Comparison of ENCODE assay signal across 8 mouse cellular contexts in the genomic region with DNA sequence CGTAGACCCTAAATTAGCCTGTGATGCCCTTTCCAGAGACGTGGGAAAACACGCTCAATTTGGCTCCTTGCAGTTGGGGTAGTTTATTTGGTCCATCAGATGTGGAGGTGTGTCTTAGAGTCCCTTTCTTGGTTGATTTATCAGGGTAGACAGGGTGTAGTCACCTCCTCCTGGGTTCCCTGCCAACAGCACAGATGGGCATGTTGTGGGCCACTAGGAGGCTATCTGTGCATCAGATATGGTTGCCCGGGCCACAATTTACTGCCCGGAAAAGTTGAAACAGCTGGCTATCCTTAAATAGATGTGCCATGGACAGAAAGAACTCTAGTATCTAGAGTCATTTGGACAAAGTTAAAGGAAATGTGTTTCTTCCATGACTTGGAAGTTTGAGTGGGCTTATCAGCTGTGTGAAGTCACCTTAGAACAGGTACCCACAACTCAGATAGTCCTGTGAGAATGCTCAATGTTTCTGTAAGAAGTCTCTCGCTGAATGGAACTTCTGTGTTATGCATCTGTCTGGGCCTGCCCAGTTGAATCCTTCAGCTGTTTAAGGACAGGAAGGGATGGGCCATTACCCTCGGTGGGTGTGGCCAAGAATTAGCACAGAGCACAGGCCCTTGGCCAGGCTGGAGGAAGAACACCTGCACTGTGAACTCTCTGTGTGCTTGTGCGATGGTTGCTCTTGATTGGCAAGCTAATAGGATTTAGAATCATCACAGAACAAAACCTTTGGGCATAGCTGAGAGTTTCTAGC. TPM values are rescaled to one million over a fixed set of nuclear protein-coding genes. Genes with fewer than 3 reads are reported as not detected.
A peak's percentile ranks its signal among the peaks of the same experiment; 100 is the strongest.
DNase-seq lines count a peak whose midpoint lies in the region; ATAC-seq and TF ChIP-seq lines count a peak whose summit lies in the region.

No protein-coding gene starts in this region.

- DNase-seq in adrenal gland, postnatal 36 days = peak; percentile 9 to 37
- no peak for DNase-seq in adrenal gland, adult 18-20 months (ENCODE audit: low spot score in 2 of 2)
- peak; percentile 59 to 70 for DNase-seq in lung, postnatal 4 days
- DNase-seq in thymus, postnatal 4 days = no peak
- DNase-seq in layer of hippocampus, postnatal 10 days (ENCODE audit: low spot score in 2 of 2) = no peak

- 0 out of 2 replicates have a peak overlapping the region, but pooled peaks have one; percentile 22 for H3K27ac ChIP-seq in embryonic facial prominence, embryonic 15.5 days (replicated peaks)
- no peak overlapping the region for H3K27ac ChIP-seq in intestine, embryonic 16.5 days (ENCODE audit: low read length)

- H3K4me1 ChIP-seq in E14TG2a.4 (replicated peaks; ENCODE audit: low read depth, low read length) = peaks cover 61% of the 10 kb centered on the region
- peaks cover 28% of the 10 kb centered on the region for H3K4me1 ChIP-seq in embryonic facial prominence, embryonic 15.5 days
- H3K4me1 ChIP-seq in intestine, embryonic 16.5 days (ENCODE audit: control insufficient read depth, insufficient read depth, low read length) = peaks cover 23% of the 10 kb centered on the region

- H3K4me3 ChIP-seq in E14TG2a.4 (replicated peaks; ENCODE audit: low read length) = peak overlapping the region; percentile 91
- peak overlapping the region; percentile 83; the same call in 1 of the 2 replicates for H3K4me3 ChIP-seq in embryonic facial prominence, embryonic 15.5 days (replicated peaks)
- peak overlapping the region; percentile 69; the same call in 1 of the 2 replicates for H3K4me3 ChIP-seq in intestine, embryonic 16.5 days (ENCODE audit: low read length)

- no peak overlapping the region for H3K9ac ChIP-seq in embryonic facial prominence, embryonic 15.5 days
- no peak overlapping the region for H3K9ac ChIP-seq in intestine, embryonic 16.5 days (ENCODE audit: low read depth, low read length)

- H3K36me3 ChIP-seq in E14TG2a.4 (ENCODE audit: insufficient read depth, low read length) = no peaks in the 10 kb centered on the region
- no peaks in the 10 kb centered on the region for H3K36me3 ChIP-seq in embryonic facial prominence, embryonic 15.5 days
- no peaks in the 10 kb centered on the region for H3K36me3 ChIP-seq in intestine, embryonic 16.5 days (ENCODE audit: control insufficient read depth, insufficient read depth, low read length)

- TF ChIP-seq CTCF in E14TG2a.4 (conservative IDR thresholded peaks at IDR 0.05; ENCODE audit: low read length) = peak; percentile 1; the same call in 1 of the 2 replicates

- peaks cover 6% of the 10 kb centered on the region; the same call in 1 of the 2 replicates for H3K27me3 ChIP-seq in E14TG2a.4 (ENCODE audit: insufficient read depth, low read length)
- no peaks in the 10 kb centered on the region for H3K27me3 ChIP-seq in embryonic facial prominence, embryonic 15.5 days
- H3K27me3 ChIP-seq in intestine, embryonic 16.5 days (replicated peaks; ENCODE audit: control insufficient read depth, insufficient read depth, low read length) = no peaks in the 10 kb centered on the region

- WGBS in embryonic facial prominence, embryonic 15.5 days = 59% methylated on average over 8 of the region's 8 CpGs
- WGBS in intestine, embryonic 16.5 days = 73% methylated on average over 8 of the region's 8 CpGs

- H3K9me3 ChIP-seq in E14TG2a.4 (ENCODE audit: low read length) = no peaks in the 10 kb centered on the region
- H3K9me3 ChIP-seq in embryonic facial prominence, embryonic 15.5 days (replicated peaks) = no peaks in the 10 kb centered on the region
- H3K9me3 ChIP-seq in intestine, embryonic 16.5 days (ENCODE audit: control insufficient read depth, low read length) = no peaks in the 10 kb centered on the region

- ATAC-seq in embryonic facial prominence, embryonic 15.5 days (ENCODE audit: insufficient number of reproducible peaks, low FRiP score, low TSS enrichment, low read depth) = no peak
- ATAC-seq in intestine, embryonic 16.5 days = peak; percentile 49; the same call in 1 of the 2 replicates

- H3K4me2 ChIP-seq in embryonic facial prominence, embryonic 15.5 days (replicated peaks) = peak overlapping the region; percentile 92
- H3K4me2 ChIP-seq in intestine, embryonic 16.5 days (ENCODE audit: low read depth, low read length) = peak overlapping the region; percentile 26; the same call in 1 of the 2 replicates

RNA-seq across cellular contexts. Expression of gene Myo1e, which starts 2.3 kb away (rescaled TPM):
- 10 to 100 TPM; 20.6 to 26.8 TPM for total RNA-seq in adrenal gland, postnatal 36 days (2021)
- total RNA-seq in adrenal gland, adult 18-20 months (2021) = 10 to 100 TPM; 23.3 to 27.6 TPM
- polyA plus RNA-seq in embryonic facial prominence, embryonic 15.5 days (2015; fragmentation: Nextera tagmentation; extraction: Ambion mirVana) = 25.7 and 26.4 TPM in 2 replicates
- polyA plus RNA-seq in intestine, embryonic 16.5 days (2015; fragmentation: Nextera tagmentation; extraction: Ambion mirVana) = 18.2 and 19.5 TPM in 2 replicates
- total RNA-seq in layer of hippocampus, postnatal 10 days (2021) = 1 to 10 TPM; 7.6 to 8.8 TPM

Comparison
In these comparisons a context has a peak if more than half of its experiments do, and no peak if none do; other contexts are left out.
1. DNase-seq: peak in adrenal gland, postnatal 36 days (2 of 2) and lung, postnatal 4 days (2 of 2); none in adrenal gland, adult 18-20 months (0 of 2), thymus, postnatal 4 days (single experiment) and layer of hippocampus, postnatal 10 days (0 of 2).
2. Peak in every context shown above with its lines, with median percentiles within 50 percentile points of each other: H3K4me3 ChIP-seq.